In the genomic region with DNA sequence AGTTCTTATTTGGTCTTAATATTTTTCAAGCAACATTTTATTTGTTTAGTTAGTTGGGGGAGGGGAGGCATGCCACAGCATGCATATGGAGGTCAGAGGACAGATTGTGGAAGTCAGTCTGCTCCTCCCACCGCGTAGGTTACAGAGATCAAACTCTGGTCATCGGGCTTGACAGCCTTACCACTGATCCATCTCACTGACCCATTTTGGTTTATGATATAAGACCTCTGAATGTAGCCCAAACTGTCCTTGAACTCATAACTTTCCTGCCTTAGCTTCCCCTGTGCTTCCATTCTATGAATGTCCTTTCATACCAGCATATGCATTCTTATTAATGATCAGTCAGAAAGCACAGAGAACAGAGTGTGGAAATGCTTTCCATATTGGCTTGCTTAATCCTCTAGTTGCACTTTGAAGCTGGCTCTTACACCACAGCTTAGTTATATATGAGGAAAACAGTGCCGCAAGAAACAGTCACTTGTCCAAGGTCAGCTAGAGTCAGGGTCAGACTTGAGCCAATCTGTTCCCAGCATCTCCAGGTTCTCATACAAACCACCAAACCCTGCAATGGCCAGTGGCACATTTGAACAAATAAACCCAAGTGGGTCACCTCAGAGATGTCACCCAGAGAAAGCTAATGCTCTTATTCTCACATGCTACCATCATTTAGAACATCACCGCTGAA, we compare ENCODE assay signal across 14 mouse cellular contexts.
DNase-seq lines count a peak whose midpoint lies in the region; ATAC-seq and TF ChIP-seq lines count a peak whose summit lies in the region.
"Had no signal": no experiment of that assay in that cellular context is flagged by ENCODE, and none has a peak within 500 bp of the region (broad histone marks: within the 10 kb centered on the region; RNA-seq: fewer than 3 reads in every experiment).

No protein-coding gene starts in this region.

- H3K4me2 ChIP-seq in forebrain, postnatal 0 days (ENCODE audit: low read depth), result peak overlapping the region; percentile 52
- peak overlapping the region; percentile 43 for H3K4me2 ChIP-seq in midbrain, postnatal 0 days (ENCODE audit: low read depth, low read length, poor library complexity, severe bottlenecking)
- H3K4me2 ChIP-seq: embryonic facial prominence, embryonic 12.5 days had no signal

- no peaks in the 10 kb centered on the region; the same call in 1 of the 2 replicates for H3K4me1 ChIP-seq in kidney, adult 2 months (ENCODE audit: control insufficient read depth, insufficient read depth, low read length)
- peaks cover 21% of the 10 kb centered on the region for H3K4me1 ChIP-seq in cortical plate, adult 2 months (ENCODE audit: control insufficient read depth, insufficient read depth, low read length)
- peaks cover 18% of the 10 kb centered on the region for H3K4me1 ChIP-seq in forebrain, postnatal 0 days (ENCODE audit: insufficient read depth)
- H3K4me1 ChIP-seq in midbrain, postnatal 0 days (ENCODE audit: insufficient read depth, low read length), result peaks cover 15% of the 10 kb centered on the region

- no peaks in the 10 kb centered on the region for H3K27me3 ChIP-seq in kidney, adult 2 months (replicated peaks; ENCODE audit: control insufficient read depth, insufficient read depth, low read length)
- no peaks in the 10 kb centered on the region for H3K27me3 ChIP-seq in forebrain, postnatal 0 days (ENCODE audit: insufficient read depth, low read length)
- no peaks in the 10 kb centered on the region for H3K27me3 ChIP-seq in midbrain, postnatal 0 days (ENCODE audit: insufficient read depth, low read length)
- H3K27me3 ChIP-seq: embryonic facial prominence, embryonic 12.5 days had no signal

- 72% methylated on average over 5 of the region's 5 CpGs for WGBS in kidney, adult 2 months
- WGBS in forebrain, postnatal 0 days, result 80% methylated on average over 5 of the region's 5 CpGs
- 74% methylated on average over 5 of the region's 5 CpGs for WGBS in midbrain, postnatal 0 days

- no peak for DNase-seq in kidney, adult 2 months
- DNase-seq in kidney, adult 9 months, result no peak
- no peak for DNase-seq in forebrain, postnatal 0 days
- DNase-seq in midbrain, postnatal 0 days (ENCODE audit: low spot score), result no peak
- DNase-seq in urinary bladder, postnatal 10 days (ENCODE audit: low spot score), result no peak
- no peak for DNase-seq in urinary bladder, postnatal 25 days (ENCODE audit: low spot score)
- DNase-seq: heart, adult 18-20 months; layer of hippocampus, adult 9-11 months; lung, adult 18-20 months had no signal

- no peak for TF ChIP-seq CTCF in kidney, adult 2 months (conservative IDR thresholded peaks at IDR 0.05; ENCODE audit: insufficient read depth, insufficient read length, low read depth, low read length)
- TF ChIP-seq CTCF in cortical plate, adult 2 months (IDR thresholded peaks at IDR 0.05; ENCODE audit: extremely low read depth, insufficient read depth, low read length), result no peak
- no peak for TF ChIP-seq CTCF in forebrain, postnatal 0 days (IDR thresholded peaks at IDR 0.05; ENCODE audit: low read depth)
- no peak for TF ChIP-seq CTCF in midbrain, postnatal 0 days (IDR thresholded peaks at IDR 0.05)

- H3K9ac ChIP-seq in forebrain, postnatal 0 days, result peak overlapping the region; percentile 67
- peak overlapping the region; percentile 58 for H3K9ac ChIP-seq in midbrain, postnatal 0 days (replicated peaks; ENCODE audit: low read length, poor library complexity, severe bottlenecking)
- H3K9ac ChIP-seq: embryonic facial prominence, embryonic 12.5 days had no signal

- H3K27ac ChIP-seq in kidney, adult 2 months (ENCODE audit: insufficient read depth, low read depth, low read length), result peak overlapping the region; percentile 53
- peak overlapping the region; percentile 80 for H3K27ac ChIP-seq in cortical plate, adult 2 months (ENCODE audit: insufficient read depth, low read length)
- H3K27ac ChIP-seq in forebrain, postnatal 0 days (ENCODE audit: low read depth, low read length), result peak overlapping the region; percentile 95
- peak overlapping the region; percentile 93 for H3K27ac ChIP-seq in midbrain, postnatal 0 days (ENCODE audit: low read depth, low read length)

- no peak for ATAC-seq in forebrain, postnatal 0 days
- ATAC-seq in midbrain, postnatal 0 days (ENCODE audit: low FRiP score), result no peak
- ATAC-seq: inflammation-experienced regulatory T-cells, adult 6 months had no signal

- H3K4me3 ChIP-seq in kidney, adult 2 months (ENCODE audit: insufficient read depth, low read depth, low read length), result no peak overlapping the region
- H3K4me3 ChIP-seq in cortical plate, adult 2 months (ENCODE audit: insufficient read depth, low read length), result peak overlapping the region; percentile 36
- H3K4me3 ChIP-seq in forebrain, postnatal 0 days (ENCODE audit: low read depth, low read length), result peak overlapping the region; percentile 39
- H3K4me3 ChIP-seq in midbrain, postnatal 0 days (ENCODE audit: low read depth, low read length), result peak overlapping the region; percentile 39
- H3K4me3 ChIP-seq: embryonic facial prominence, embryonic 12.5 days; myocyte had no signal

- no peaks in the 10 kb centered on the region for H3K36me3 ChIP-seq in kidney, adult 2 months (ENCODE audit: control insufficient read depth, insufficient read depth, low read length)
- no peaks in the 10 kb centered on the region for H3K36me3 ChIP-seq in forebrain, postnatal 0 days (ENCODE audit: insufficient read depth)
- H3K36me3 ChIP-seq in midbrain, postnatal 0 days (ENCODE audit: insufficient read depth, low read length), result no peaks in the 10 kb centered on the region
- H3K36me3 ChIP-seq: embryonic facial prominence, embryonic 12.5 days; G1E had no signal

- H3K9me3 ChIP-seq in forebrain, postnatal 0 days (ENCODE audit: low read length), result no peaks in the 10 kb centered on the region
- H3K9me3 ChIP-seq in midbrain, postnatal 0 days (ENCODE audit: low read length), result no peaks in the 10 kb centered on the region
- H3K9me3 ChIP-seq: embryonic facial prominence, embryonic 12.5 days; G1E had no signal

- TF ChIP-seq POLR2A in kidney, adult 2 months (IDR thresholded peaks at IDR 0.05; ENCODE audit: low read depth, low read length), result no peak
- TF ChIP-seq POLR2A in cortical plate, adult 2 months (IDR thresholded peaks at IDR 0.05; ENCODE audit: extremely low read depth, insufficient read depth, low read length), result no peak
